Mouse (Mus musculus): ENCODE results near the gene Ccdc91.

The Ccdc91 gene

GRCm38 (mm10) chr6:147475727-147476613 lies at the start of gene Ccdc91:
TSS of gene Ccdc91 (plus strand) at chr6:147475828.
- DNase-seq (ENCODE audit: low spot score) = peak; percentile 80

GRCm38 (mm10) chr6:147426927-147427487 lies 48.6 kb upstream of the Ccdc91 start:
- DNase-seq (ENCODE audit: low spot score) = no peak

GRCm38 (mm10) chr6:147455775-147456174 lies 19.9 kb upstream of the Ccdc91 start:
- DNase-seq (ENCODE audit: low spot score) = no peak

DNA sequence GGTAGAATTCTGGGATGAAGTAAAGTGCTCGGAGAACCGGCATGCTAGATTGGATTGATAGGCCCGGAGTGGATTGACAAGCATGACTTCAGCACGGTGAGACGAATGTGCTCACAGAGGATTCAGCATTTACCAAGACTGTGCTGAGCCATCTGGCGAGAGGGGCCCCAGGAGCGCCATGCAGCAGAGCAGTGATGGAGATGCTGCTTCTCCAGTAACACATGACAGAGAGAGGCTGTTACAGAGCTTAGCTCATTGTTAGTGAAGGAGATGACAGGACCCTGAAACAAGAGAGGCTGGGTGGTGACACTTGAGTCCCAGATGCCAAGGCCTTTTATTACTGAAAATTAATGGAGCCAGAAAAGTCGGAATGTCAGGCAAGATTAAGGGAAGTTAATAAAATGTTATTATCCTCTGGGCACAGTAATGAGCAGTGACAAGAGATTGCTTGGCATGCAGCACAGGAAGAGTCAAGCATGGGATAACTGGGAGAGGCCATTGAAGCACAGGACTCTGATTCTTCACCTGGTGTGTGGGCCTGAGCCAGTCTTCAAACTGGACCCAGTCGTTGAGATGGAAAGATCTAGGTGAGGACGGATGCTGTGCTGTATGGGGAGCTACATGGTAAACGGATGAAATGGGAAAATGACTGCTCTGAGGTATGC lies 16.9 kb upstream of the Ccdc91 start:
- DNase-seq (ENCODE audit: low spot score) = no peak

GRCm38 (mm10) chr6:147470016-147470415 lies 5.6 kb upstream of the Ccdc91 start:
- DNase-seq (ENCODE audit: low spot score) = no peak

DNA sequence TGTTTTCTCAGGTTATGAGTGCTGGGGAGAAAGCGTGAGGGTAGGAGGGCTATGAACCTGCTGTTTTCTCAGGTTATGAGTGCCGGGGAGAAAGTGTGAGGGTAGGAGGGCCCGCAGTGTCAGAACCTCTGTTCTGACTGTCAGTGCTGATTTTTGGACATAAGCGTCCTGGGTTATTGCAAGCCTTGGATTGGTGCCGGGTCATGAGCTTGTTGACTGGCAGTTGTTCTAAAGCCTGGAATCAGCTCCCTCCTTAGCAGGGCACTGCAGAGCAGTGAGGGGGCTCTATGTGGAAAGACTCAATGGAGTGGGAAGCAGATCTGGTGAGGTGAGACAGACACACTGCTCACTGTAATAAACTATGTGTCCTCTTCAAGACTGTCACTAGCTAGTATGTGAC lies 5.5 kb downstream of the Ccdc91 start:
- DNase-seq (ENCODE audit: low spot score) = no peak

- no peak for DNase-seq (ENCODE audit: low spot score)
These were observed 14.5 kb downstream of the Ccdc91 start for GRCm38 (mm10) chr6:147490120-147490519.

DNA sequence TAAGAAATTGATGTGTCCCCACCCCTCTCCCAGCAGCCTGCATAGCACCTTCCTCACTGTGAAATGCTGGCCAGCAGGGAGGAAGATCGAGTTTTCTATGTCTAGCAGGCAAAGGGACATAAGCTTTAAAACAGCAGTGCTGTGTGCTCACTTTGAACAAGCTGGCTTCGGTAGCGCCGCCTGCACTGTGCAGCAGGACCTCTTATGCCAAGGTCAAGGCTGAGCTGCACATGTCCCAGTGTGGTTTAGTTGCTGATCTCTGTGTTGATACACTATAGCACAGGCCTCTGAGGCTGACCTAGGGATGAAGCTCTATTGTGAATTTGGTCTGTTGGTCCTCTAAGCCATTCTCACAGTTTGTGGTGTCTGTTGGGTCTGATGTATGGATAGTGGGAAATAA lies 16.9 kb downstream of the Ccdc91 start:
- no peak for DNase-seq (ENCODE audit: low spot score)

DNA sequence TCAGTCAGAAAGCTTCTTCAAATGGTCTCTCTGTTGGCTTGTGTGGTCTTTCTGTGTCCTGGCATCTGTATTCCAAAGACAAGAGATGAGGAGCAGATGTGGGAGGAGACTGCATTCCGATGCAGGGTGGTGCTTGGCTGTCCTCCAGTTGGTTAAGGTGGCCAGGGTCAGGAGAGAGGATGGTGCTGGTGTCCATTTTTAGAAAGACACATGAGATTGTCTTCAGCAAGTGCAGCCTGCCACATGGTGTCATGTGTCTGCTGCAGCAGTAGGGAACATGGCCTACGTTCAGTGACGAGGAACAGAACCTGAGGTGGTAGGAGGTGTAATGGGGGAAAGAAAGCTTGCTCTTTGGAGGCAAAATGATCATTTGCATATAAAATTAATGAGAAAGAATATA lies 25.8 kb downstream of the Ccdc91 start:
- no peak for DNase-seq (ENCODE audit: low spot score)

GRCm38 (mm10) chr6:147506074-147506473 lies 30.4 kb downstream of the Ccdc91 start:
- DNase-seq (ENCODE audit: low spot score) = no peak

- DNase-seq (ENCODE audit: low spot score) = no peak
These were observed 30.9 kb downstream of the Ccdc91 start for GRCm38 (mm10) chr6:147506496-147506895.

- no peak for DNase-seq (ENCODE audit: low spot score)
These were observed 31.6 kb downstream of the Ccdc91 start for GRCm38 (mm10) chr6:147507186-147507585.

DNA sequence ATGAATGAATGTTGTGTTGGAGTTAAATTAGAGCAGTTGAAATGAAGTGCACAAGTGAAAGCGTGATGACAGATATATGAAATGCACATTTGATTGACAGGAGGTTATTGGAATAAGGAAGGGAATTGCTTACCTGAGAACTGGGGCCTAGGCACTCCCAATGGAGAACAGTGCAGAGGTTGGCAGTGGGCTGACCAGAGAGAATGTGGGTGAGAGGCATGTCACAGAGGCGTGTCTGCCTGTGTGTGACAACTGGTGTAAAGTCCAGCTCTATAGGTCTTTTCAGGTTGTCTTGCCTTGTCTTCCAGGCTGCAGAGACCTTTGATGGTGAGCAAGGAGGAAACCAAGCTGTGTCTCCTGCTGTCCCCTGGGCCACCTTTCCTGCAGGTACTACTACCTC lies 34.9 kb downstream of the Ccdc91 start:
- DNase-seq (ENCODE audit: low spot score) = no peak

- peak; percentile 29 for DNase-seq (ENCODE audit: low spot score)
These were observed 42.3 kb downstream of the Ccdc91 start for GRCm38 (mm10) chr6:147517909-147518308.

- DNase-seq (ENCODE audit: low spot score) = no peak
These were observed 49.6 kb downstream of the Ccdc91 start for GRCm38 (mm10) chr6:147525236-147525635.

DNA sequence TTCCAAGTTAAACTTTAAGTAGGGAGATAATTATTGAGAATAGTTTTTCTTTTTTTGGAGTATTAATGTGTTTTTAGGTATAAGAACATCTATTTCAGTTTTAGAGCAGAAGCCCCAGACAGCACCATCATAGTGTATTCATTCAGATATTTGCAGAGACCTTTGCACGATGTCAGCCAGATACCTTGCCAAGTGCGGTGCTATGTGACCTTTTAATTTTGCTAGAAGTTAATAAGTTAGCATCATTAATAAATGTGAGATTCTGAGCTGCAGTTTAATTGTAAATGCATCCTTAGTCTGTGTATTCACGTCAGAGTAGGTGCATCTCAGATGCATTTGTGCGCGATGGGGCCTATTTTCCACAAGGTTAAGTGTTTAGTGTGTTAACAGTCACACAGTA lies 59.3 kb downstream of the Ccdc91 start:
- no peak for DNase-seq (ENCODE audit: low spot score)

DNA sequence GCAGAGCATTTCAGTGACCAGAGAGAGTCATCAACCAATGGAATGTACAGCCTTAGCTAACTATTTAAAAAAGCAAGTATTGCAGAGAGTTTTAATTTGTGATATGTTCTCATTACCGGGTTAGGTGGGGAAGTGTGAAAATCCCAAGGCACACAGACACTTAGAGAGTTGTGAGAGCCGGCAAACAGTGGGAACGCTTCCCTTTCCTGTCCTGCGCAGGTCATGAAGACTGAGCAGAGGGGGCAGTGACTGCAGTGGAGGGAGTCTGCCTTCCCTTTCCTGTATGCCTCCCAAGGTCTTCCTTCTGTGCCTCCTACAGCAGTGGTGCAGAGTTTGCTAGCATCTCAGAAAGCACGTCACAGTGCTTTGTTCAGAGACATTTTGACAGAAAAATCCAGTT lies 62.6 kb downstream of the Ccdc91 start:
- DNase-seq (ENCODE audit: low spot score) = no peak

GRCm38 (mm10) chr6:147539056-147539600 lies 63.5 kb downstream of the Ccdc91 start:
- DNase-seq (ENCODE audit: low spot score) = no peak

DNA sequence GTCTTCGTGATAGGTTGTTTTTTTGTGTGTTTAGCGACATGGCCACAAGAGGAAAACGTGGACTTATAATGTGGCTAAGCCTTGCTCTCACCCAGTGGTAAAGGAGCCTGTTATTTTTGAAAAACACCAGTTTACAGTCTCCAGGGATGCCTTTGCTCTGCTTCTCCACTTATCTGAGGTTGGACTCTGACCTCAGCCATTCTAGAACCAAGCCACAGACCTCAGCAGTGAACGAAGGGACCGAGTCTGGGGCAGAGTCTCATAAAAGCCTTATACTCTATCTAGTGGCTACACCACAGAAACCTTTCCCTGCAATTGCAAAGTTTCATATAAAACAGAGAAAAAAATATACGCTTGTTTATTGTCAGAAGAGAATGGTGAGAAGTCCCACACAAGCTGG lies 65.3 kb downstream of the Ccdc91 start:
- no peak for DNase-seq (ENCODE audit: low spot score)

- no peak for DNase-seq (ENCODE audit: low spot score)
These were observed 80.0 kb downstream of the Ccdc91 start for GRCm38 (mm10) chr6:147555591-147555990.

GRCm38 (mm10) chr6:147559316-147559715 lies 83.7 kb downstream of the Ccdc91 start:
- no peak for DNase-seq (ENCODE audit: low spot score)

DNA sequence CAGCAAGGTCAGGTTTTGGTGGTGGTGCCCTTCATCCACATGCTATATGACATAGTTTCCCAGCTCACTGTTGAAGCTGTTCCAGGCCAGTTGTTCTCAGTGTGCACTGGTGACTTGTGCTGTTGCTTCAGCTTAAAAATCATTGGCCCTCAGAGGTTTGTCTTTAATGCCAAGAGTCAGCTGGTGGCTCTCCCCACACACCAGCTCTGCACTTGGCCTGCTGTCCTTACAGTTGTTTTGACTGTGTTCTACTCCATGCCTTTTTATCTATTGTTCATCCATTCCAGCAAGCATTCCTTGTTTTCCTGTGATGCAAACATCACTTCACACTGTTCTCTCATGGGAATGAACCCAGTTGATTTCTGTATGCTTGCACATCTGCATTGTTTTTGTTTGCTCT lies 84.8 kb downstream of the Ccdc91 start:
- DNase-seq (ENCODE audit: low spot score) = no peak

- no peak for DNase-seq (ENCODE audit: low spot score)
These were observed 93.6 kb downstream of the Ccdc91 start for GRCm38 (mm10) chr6:147569246-147569645.
